Mouse (Mus musculus): ENCODE measurements around the gene Ncf1.

GRCm38 (mm10) chr5:134248608-134249244, 19.3 kb upstream of the Ncf1 start:
- TF ChIP-seq CTCF (IDR thresholded peaks at IDR 0.05; ENCODE audit: extremely low read depth, insufficient read depth, low read length) (no peak), POLR2A (IDR thresholded peaks at IDR 0.05; ENCODE audit: extremely low read depth, insufficient read depth, low read length) (no peak)
